Comparison of ENCODE assay signal across 7 mouse cellular contexts in genomic region chr14:25587487-25588001, GRCm38 (mm10).
DNase-seq lines count a peak whose midpoint lies in the region; ATAC-seq and TF ChIP-seq lines count a peak whose summit lies in the region.

No protein-coding gene starts in this region.

- no peaks in the 10 kb centered on the region for H3K9me3 ChIP-seq in E14TG2a.4 (ENCODE audit: low read length)
- H3K9me3 ChIP-seq in hindbrain, embryonic 11.5 days (ENCODE audit: control insufficient read depth, low read length) = no peaks in the 10 kb centered on the region
- no peaks in the 10 kb centered on the region for H3K9me3 ChIP-seq in limb, embryonic 11.5 days (ENCODE audit: control insufficient read depth, low read length)
- no peaks in the 10 kb centered on the region for H3K9me3 ChIP-seq in midbrain, embryonic 12.5 days

- no peak for TF ChIP-seq CTCF in E14TG2a.4 (conservative IDR thresholded peaks at IDR 0.05; ENCODE audit: low read length)

- H3K27ac ChIP-seq in hindbrain, embryonic 11.5 days (ENCODE audit: low read depth, low read length) = peak overlapping the region; percentile 98
- H3K27ac ChIP-seq in limb, embryonic 11.5 days (replicated peaks; ENCODE audit: low read depth, low read length) = peak overlapping the region; percentile 82
- peak overlapping the region; percentile 98 for H3K27ac ChIP-seq in midbrain, embryonic 12.5 days (replicated peaks)

- peaks cover 46% of the 10 kb centered on the region for H3K27me3 ChIP-seq in E14TG2a.4 (ENCODE audit: insufficient read depth, low read length)
- H3K27me3 ChIP-seq in hindbrain, embryonic 11.5 days (ENCODE audit: control insufficient read depth, insufficient read depth, low read length) = no peaks in the 10 kb centered on the region
- H3K27me3 ChIP-seq in limb, embryonic 11.5 days (ENCODE audit: control insufficient read depth, insufficient read depth, low read length) = no peaks in the 10 kb centered on the region
- no peaks in the 10 kb centered on the region for H3K27me3 ChIP-seq in midbrain, embryonic 12.5 days

- ATAC-seq in hindbrain, embryonic 11.5 days (ENCODE audit: low FRiP score) = peak; percentile 70
- no peak for ATAC-seq in limb, embryonic 11.5 days (ENCODE audit: insufficient number of reproducible peaks, low FRiP score, low TSS enrichment, low read depth)
- peak; percentile 73 for ATAC-seq in midbrain, embryonic 12.5 days (ENCODE audit: low FRiP score, low read depth)
- no peak for ATAC-seq in erythroid progenitor cell, adult 5-6 weeks (replicated peaks; ENCODE audit: low FRiP score, poor library complexity, severe bottlenecking)

- WGBS in hindbrain, embryonic 11.5 days = 5% methylated on average over 6 of the region's 6 CpGs
- 9% methylated on average over 6 of the region's 6 CpGs for WGBS in limb, embryonic 11.5 days
- WGBS in midbrain, embryonic 12.5 days = 4% methylated on average over 6 of the region's 6 CpGs

- H3K36me3 ChIP-seq in E14TG2a.4 (ENCODE audit: insufficient read depth, low read length) = no peaks in the 10 kb centered on the region
- no peaks in the 10 kb centered on the region for H3K36me3 ChIP-seq in hindbrain, embryonic 11.5 days (ENCODE audit: control insufficient read depth, insufficient read depth, low read length)
- no peaks in the 10 kb centered on the region; the same call in 1 of the 2 replicates for H3K36me3 ChIP-seq in limb, embryonic 11.5 days (ENCODE audit: control insufficient read depth, insufficient read depth, low read length)
- peaks cover 42% of the 10 kb centered on the region for H3K36me3 ChIP-seq in midbrain, embryonic 12.5 days

- H3K4me2 ChIP-seq in hindbrain, embryonic 11.5 days (replicated peaks; ENCODE audit: low read depth, low read length) = peak overlapping the region; percentile 18; the same call in 1 of the 2 replicates
- peak overlapping the region; percentile 15; the same call in 1 of the 2 replicates for H3K4me2 ChIP-seq in limb, embryonic 11.5 days (ENCODE audit: low read depth, severe bottlenecking)
- peak overlapping the region; percentile 29 for H3K4me2 ChIP-seq in midbrain, embryonic 12.5 days (replicated peaks)

- peaks cover 80% of the 10 kb centered on the region for H3K4me1 ChIP-seq in E14TG2a.4 (replicated peaks; ENCODE audit: low read depth, low read length)
- H3K4me1 ChIP-seq in hindbrain, embryonic 11.5 days (replicated peaks; ENCODE audit: control insufficient read depth, insufficient read depth, low read length) = peaks cover 51% of the 10 kb centered on the region
- H3K4me1 ChIP-seq in limb, embryonic 11.5 days (ENCODE audit: control insufficient read depth, insufficient read depth, low read length) = peaks cover 44% of the 10 kb centered on the region
- H3K4me1 ChIP-seq in midbrain, embryonic 12.5 days = peaks cover 78% of the 10 kb centered on the region

- peak overlapping the region; percentile 47 for H3K9ac ChIP-seq in hindbrain, embryonic 11.5 days (ENCODE audit: low read depth, low read length)
- H3K9ac ChIP-seq in limb, embryonic 11.5 days (ENCODE audit: low read length) = peak overlapping the region; percentile 49
- H3K9ac ChIP-seq in midbrain, embryonic 12.5 days (replicated peaks) = peak overlapping the region; percentile 52

- peak; percentile 43 for DNase-seq in NIH3T3 (ENCODE audit: low read depth)
- peak; percentile 78 for DNase-seq in fibroblast of lung, adult 2 months (ENCODE audit: low read depth)
- DNase-seq in hindbrain, embryonic 11.5 days (ENCODE audit: low spot score) = no peak
- DNase-seq in limb, embryonic 11.5 days (ENCODE audit: low spot score) = no peak

- H3K4me3 ChIP-seq in E14TG2a.4 (replicated peaks; ENCODE audit: low read length) = peak overlapping the region; percentile 29
- H3K4me3 ChIP-seq in hindbrain, embryonic 11.5 days (ENCODE audit: low read depth, low read length) = no peak overlapping the region
- no peak overlapping the region for H3K4me3 ChIP-seq in limb, embryonic 11.5 days (ENCODE audit: low read depth, low read length)
- no peak overlapping the region for H3K4me3 ChIP-seq in midbrain, embryonic 12.5 days

Comparison
In these comparisons a context has a peak if more than half of its experiments do, and no peak if none do; other contexts are left out.
1. DNase-seq: peak in NIH3T3 (single experiment) and fibroblast of lung, adult 2 months (single experiment); none in hindbrain, embryonic 11.5 days (single experiment) and limb, embryonic 11.5 days (single experiment).
2. ATAC-seq: peak in hindbrain, embryonic 11.5 days (single experiment) and midbrain, embryonic 12.5 days (single experiment); none in limb, embryonic 11.5 days (single experiment) and erythroid progenitor cell, adult 5-6 weeks (single experiment).
3. Peak in every context shown above with its lines, with median percentiles within 50 percentile points of each other: H3K27ac ChIP-seq, H3K4me2 ChIP-seq and H3K9ac ChIP-seq.